ENCODE assay signal across 14 mouse cellular contexts in the genomic region with DNA sequence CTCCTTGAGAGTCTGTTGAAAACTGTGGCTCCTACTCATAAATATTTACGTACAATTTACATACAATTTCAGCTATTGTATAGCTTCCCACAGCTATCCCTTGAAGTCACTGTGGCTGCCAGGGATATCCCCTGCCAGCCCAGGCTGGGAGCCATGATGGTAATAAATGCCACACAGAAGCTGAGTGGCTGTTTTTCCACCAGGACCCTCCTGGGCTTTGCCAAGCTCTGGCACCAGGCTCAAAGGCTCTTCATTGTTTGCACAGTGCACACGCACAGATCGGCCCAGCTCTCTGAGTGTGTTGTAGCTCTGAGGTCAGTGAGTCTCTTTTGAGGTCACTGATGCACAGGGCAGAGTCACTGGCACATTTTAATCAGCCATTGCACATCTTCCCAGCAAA. TPM values are rescaled to one million over a fixed set of nuclear protein-coding genes. Genes with fewer than 3 reads are reported as not detected.
DNase-seq lines count a peak whose midpoint lies in the region; ATAC-seq lines count a peak whose summit lies in the region.
"Had no signal": no experiment of that assay in that cellular context is flagged by ENCODE, and none has a peak within 500 bp of the region (broad histone marks: within the 10 kb centered on the region; RNA-seq: fewer than 3 reads in every experiment).

No protein-coding gene starts in this region.

- WGBS in hindbrain, embryonic 14.5 days, result 40% methylated on average over 3 of the region's 3 CpGs
- 65% methylated on average over 3 of the region's 3 CpGs for WGBS in hindbrain, embryonic 11.5 days
- WGBS in liver, embryonic 16.5 days (ENCODE audit: insufficient replicate concordance), result 70% methylated on average over 3 of the region's 3 CpGs
- 50% methylated on average over 3 of the region's 3 CpGs for WGBS in intestine, embryonic 15.5 days
- WGBS in stomach, embryonic 15.5 days, result 41% methylated on average over 3 of the region's 3 CpGs

- H3K27me3 ChIP-seq in hindbrain, embryonic 14.5 days (ENCODE audit: control insufficient read depth, insufficient read depth, low read length), result no peaks in the 10 kb centered on the region
- no peaks in the 10 kb centered on the region for H3K27me3 ChIP-seq in hindbrain, embryonic 11.5 days (ENCODE audit: control insufficient read depth, insufficient read depth, low read length)
- H3K27me3 ChIP-seq in liver, embryonic 16.5 days (ENCODE audit: control insufficient read depth, insufficient read depth, low read depth, low read length), result no peaks in the 10 kb centered on the region
- no peaks in the 10 kb centered on the region for H3K27me3 ChIP-seq in intestine, embryonic 15.5 days (replicated peaks)
- no peaks in the 10 kb centered on the region for H3K27me3 ChIP-seq in stomach, embryonic 15.5 days (replicated peaks)
- H3K27me3 ChIP-seq: embryonic facial prominence, embryonic 13.5 days; liver, embryonic 15.5 days had no signal

- H3K27ac ChIP-seq in hindbrain, embryonic 14.5 days, result no peak overlapping the region
- no peak overlapping the region for H3K27ac ChIP-seq in hindbrain, embryonic 11.5 days (ENCODE audit: low read depth, low read length)
- no peak overlapping the region for H3K27ac ChIP-seq in liver, embryonic 16.5 days (ENCODE audit: low read length)
- peak overlapping the region; percentile 33; the same call in 1 of the 2 replicates for H3K27ac ChIP-seq in intestine, embryonic 15.5 days
- peak overlapping the region; percentile 67; the same call in 1 of the 2 replicates for H3K27ac ChIP-seq in stomach, embryonic 15.5 days
- H3K27ac ChIP-seq: embryonic facial prominence, embryonic 13.5 days; gastrocnemius, adult 2 months; heart, adult 2 months; liver, embryonic 15.5 days had no signal

- no peaks in the 10 kb centered on the region for H3K36me3 ChIP-seq in hindbrain, embryonic 14.5 days (replicated peaks; ENCODE audit: control insufficient read depth, insufficient read depth)
- no peaks in the 10 kb centered on the region for H3K36me3 ChIP-seq in hindbrain, embryonic 11.5 days (ENCODE audit: control insufficient read depth, insufficient read depth, low read length)
- no peaks in the 10 kb centered on the region for H3K36me3 ChIP-seq in liver, embryonic 16.5 days (ENCODE audit: control insufficient read depth, insufficient read depth)
- H3K36me3 ChIP-seq in intestine, embryonic 15.5 days, result no peaks in the 10 kb centered on the region
- H3K36me3 ChIP-seq in stomach, embryonic 15.5 days, result no peaks in the 10 kb centered on the region
- H3K36me3 ChIP-seq: embryonic facial prominence, embryonic 13.5 days; liver, embryonic 15.5 days had no signal

- no peak overlapping the region for H3K9ac ChIP-seq in hindbrain, embryonic 14.5 days
- no peak overlapping the region for H3K9ac ChIP-seq in hindbrain, embryonic 11.5 days (ENCODE audit: low read depth, low read length)
- H3K9ac ChIP-seq in liver, embryonic 16.5 days (ENCODE audit: low read depth, low read length), result no peak overlapping the region
- H3K9ac ChIP-seq in intestine, embryonic 15.5 days, result no peak overlapping the region
- no peak overlapping the region for H3K9ac ChIP-seq in stomach, embryonic 15.5 days
- H3K9ac ChIP-seq: embryonic facial prominence, embryonic 13.5 days; liver, embryonic 15.5 days had no signal

- peak; percentile 38 for DNase-seq in hindbrain, embryonic 14.5 days (ENCODE audit: low spot score)
- no peak for DNase-seq in hindbrain, embryonic 11.5 days (ENCODE audit: low spot score)
- DNase-seq in liver, result no peak
- DNase-seq in thymus, postnatal 25 days, result no peak
- DNase-seq: cerebellum, adult 8-10 months; gastrocnemius, adult 2 months; right cerebral cortex, adult 18-20 months; thymus, postnatal 4 days had no signal

- no peaks in the 10 kb centered on the region for H3K4me1 ChIP-seq in hindbrain, embryonic 14.5 days (replicated peaks; ENCODE audit: control insufficient read depth, insufficient read depth, low read length)
- 0 out of 2 replicates have a peak, but pooled peaks cover 3% of the 10 kb centered on the region for H3K4me1 ChIP-seq in hindbrain, embryonic 11.5 days (replicated peaks; ENCODE audit: control insufficient read depth, insufficient read depth, low read length)
- H3K4me1 ChIP-seq in liver, embryonic 16.5 days (ENCODE audit: control insufficient read depth, low read depth, low read length), result peaks cover 10% of the 10 kb centered on the region
- peaks cover 28% of the 10 kb centered on the region for H3K4me1 ChIP-seq in intestine, embryonic 15.5 days (replicated peaks)
- peaks cover 15% of the 10 kb centered on the region; the same call in 1 of the 2 replicates for H3K4me1 ChIP-seq in stomach, embryonic 15.5 days
- H3K4me1 ChIP-seq: embryonic facial prominence, embryonic 13.5 days had no signal

- no peak; the same call in 1 of the 2 replicates for ATAC-seq in hindbrain, embryonic 14.5 days (ENCODE audit: low FRiP score)
- ATAC-seq in hindbrain, embryonic 11.5 days (ENCODE audit: low FRiP score), result no peak
- peak; percentile 47; the same call in 1 of the 2 replicates for ATAC-seq in liver, embryonic 16.5 days (ENCODE audit: low read depth)
- ATAC-seq in intestine, embryonic 15.5 days, result no peak
- no peak for ATAC-seq in stomach, embryonic 15.5 days (ENCODE audit: insufficient read depth, low FRiP score, low read depth)

- no peak overlapping the region for H3K4me2 ChIP-seq in hindbrain, embryonic 14.5 days (replicated peaks)
- H3K4me2 ChIP-seq in hindbrain, embryonic 11.5 days (replicated peaks; ENCODE audit: low read depth, low read length), result no peak overlapping the region
- no peak overlapping the region for H3K4me2 ChIP-seq in liver, embryonic 16.5 days (ENCODE audit: low read depth, low read length)
- no peak overlapping the region for H3K4me2 ChIP-seq in intestine, embryonic 15.5 days (replicated peaks)
- H3K4me2 ChIP-seq in stomach, embryonic 15.5 days, result no peak overlapping the region
- H3K4me2 ChIP-seq: embryonic facial prominence, embryonic 13.5 days; liver, embryonic 15.5 days had no signal

- no peak overlapping the region for H3K4me3 ChIP-seq in hindbrain, embryonic 14.5 days (replicated peaks; ENCODE audit: low read length)
- H3K4me3 ChIP-seq in hindbrain, embryonic 11.5 days (ENCODE audit: low read depth, low read length), result no peak overlapping the region
- no peak overlapping the region for H3K4me3 ChIP-seq in liver, embryonic 16.5 days (ENCODE audit: low read depth, low read length)
- no peak overlapping the region for H3K4me3 ChIP-seq in intestine, embryonic 15.5 days (replicated peaks)
- no peak overlapping the region for H3K4me3 ChIP-seq in stomach, embryonic 15.5 days (replicated peaks)
- H3K4me3 ChIP-seq: embryonic facial prominence, embryonic 13.5 days; gastrocnemius, adult 2 months; heart, adult 2 months; liver, embryonic 15.5 days had no signal

- no peaks in the 10 kb centered on the region for H3K9me3 ChIP-seq in hindbrain, embryonic 14.5 days (ENCODE audit: control insufficient read depth, low read length)
- H3K9me3 ChIP-seq in hindbrain, embryonic 11.5 days (ENCODE audit: control insufficient read depth, low read length), result no peaks in the 10 kb centered on the region
- H3K9me3 ChIP-seq in liver, embryonic 16.5 days (replicated peaks; ENCODE audit: control insufficient read depth, low read length), result no peaks in the 10 kb centered on the region
- no peaks in the 10 kb centered on the region for H3K9me3 ChIP-seq in intestine, embryonic 15.5 days
- H3K9me3 ChIP-seq in stomach, embryonic 15.5 days, result no peaks in the 10 kb centered on the region
- H3K9me3 ChIP-seq: embryonic facial prominence, embryonic 13.5 days; liver, embryonic 15.5 days had no signal

RNA-seq across cellular contexts. Expression of a gene that starts 28.2 kb away (rescaled TPM):
- polyA plus RNA-seq in hindbrain, embryonic 14.5 days (2014; fragmentation: Nextera tagmentation; extraction: Ambion mirVana), result 1.3 and 1.9 TPM in 2 replicates
- polyA plus RNA-seq in hindbrain, embryonic 11.5 days (2014; fragmentation: Nextera tagmentation; extraction: Ambion mirVana), result 1.3 and 1.8 TPM in 2 replicates
- polyA plus RNA-seq in liver, embryonic 16.5 days (2015; fragmentation: Nextera tagmentation; extraction: Ambion mirVana), result 2.5 and 3.0 TPM in 2 replicates
- 4.8 and 4.9 TPM in 2 replicates for polyA plus RNA-seq in intestine, embryonic 15.5 days (2015; fragmentation: Nextera tagmentation; extraction: Ambion mirVana)
- polyA plus RNA-seq in stomach, embryonic 15.5 days (2015; fragmentation: Nextera tagmentation; extraction: Ambion mirVana), result 5.9 and 6.6 TPM in 2 replicates

Comparison
In these comparisons a context has a peak if more than half of its experiments do, and no peak if none do; other contexts are left out.
1. H3K27ac ChIP-seq: peak in intestine, embryonic 15.5 days (single experiment) and stomach, embryonic 15.5 days (single experiment); none in hindbrain, embryonic 14.5 days (single experiment), hindbrain, embryonic 11.5 days (single experiment) and liver, embryonic 16.5 days (single experiment).